Mouse (Mus musculus): ENCODE data around the gene Tex21. TPM values are rescaled to one million over a fixed set of nuclear protein-coding genes. Genes with fewer than 3 reads are reported as not detected.
"Not testable (repeated sequence)": the region's sequence is repeated elsewhere in the genome, so short reads cannot be mapped to it uniquely, and the experiment has no call there.

The Tex21 gene
- total and polyA plus RNA-seq, 2 experiments from 2014 or later: 0.11 TPM; not detected in 1

- Histone ChIP-seq H3K36me3 (replicated peaks; ENCODE audit: control insufficient read depth, insufficient read depth, low read length) (no peaks in the 10 kb centered on the region), H3K9me3 (replicated peaks; ENCODE audit: control insufficient read depth, low read length) (no peaks in the 10 kb centered on the region), H3K4me2 (ENCODE audit: low read depth, low read length) (no peak overlapping the region), H3K4me1 (ENCODE audit: control insufficient read depth, insufficient read depth) (no peaks in the 10 kb centered on the region), H3K9ac (replicated peaks; ENCODE audit: low read depth, low read length) (no peak overlapping the region), H3K4me3 (ENCODE audit: low read depth, low read length) (no peak overlapping the region), H3K27ac (ENCODE audit: low read depth) (no peak overlapping the region), H3K27me3 (ENCODE audit: control insufficient read depth, insufficient read depth, low read length) (no peaks in the 10 kb centered on the region)
- WGBS: 62% methylated on average over 10 of the region's 10 CpGs
- TF ChIP-seq EP300 (IDR thresholded peaks at IDR 0.05; ENCODE audit: low read depth) (no peak), CTCF (IDR thresholded peaks at IDR 0.05; ENCODE audit: low read depth) (no peak)
- DNase-seq (ENCODE audit: low spot score) (no peak), ATAC-seq (ENCODE audit: insufficient read depth, low read depth) (no peak)
These were observed 7.3 kb downstream of the Tex21 start for GRCm38 (mm10) chr12:76239145-76239838.

- Histone ChIP-seq H3K27me3 (ENCODE audit: control insufficient read depth, insufficient read depth, low read length) (no peaks in the 10 kb centered on the region), H3K4me3 (ENCODE audit: low read depth, low read length) (no peak overlapping the region), H3K36me3 (replicated peaks; ENCODE audit: control insufficient read depth, insufficient read depth, low read length) (no peaks in the 10 kb centered on the region), H3K4me1 (ENCODE audit: control insufficient read depth, insufficient read depth) (no peaks in the 10 kb centered on the region), H3K9ac (replicated peaks; ENCODE audit: low read depth, low read length) (no peak overlapping the region), H3K27ac (ENCODE audit: low read depth) (no peak overlapping the region), H3K9me3 (replicated peaks; ENCODE audit: control insufficient read depth, low read length) (no peaks in the 10 kb centered on the region), H3K4me2 (ENCODE audit: low read depth, low read length) (no peak overlapping the region)
- no peak for TF ChIP-seq EP300 (IDR thresholded peaks at IDR 0.05; ENCODE audit: low read depth)
- TF ChIP-seq CTCF (IDR thresholded peaks at IDR 0.05; ENCODE audit: low read depth): no peak
- 91% methylated on average over 6 of the region's 6 CpGs for WGBS
- no peak for DNase-seq (ENCODE audit: low spot score)
- no peak for ATAC-seq (ENCODE audit: insufficient read depth, low read depth)
These were observed 11.3 kb downstream of the Tex21 start for GRCm38 (mm10) chr12:76235253-76235652.

DNA sequence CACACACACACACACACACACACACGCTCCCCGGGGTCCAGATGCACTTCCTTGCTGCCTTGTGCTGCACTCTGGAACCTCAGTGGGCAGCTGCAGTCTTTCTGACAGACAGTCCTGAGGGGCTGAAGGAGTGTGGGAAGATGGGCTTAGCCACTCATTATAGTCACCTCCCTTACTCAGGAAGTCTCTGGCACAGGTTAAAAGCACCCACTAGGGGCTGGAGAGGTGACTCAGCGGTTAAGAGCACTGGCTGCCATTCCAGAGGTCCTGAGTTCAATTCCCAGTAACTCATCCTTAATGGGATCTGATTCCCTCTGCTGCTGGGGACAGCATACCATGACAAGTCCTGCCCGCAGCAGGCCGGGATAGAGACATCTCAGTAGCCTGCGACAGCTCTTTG is 15.9 kb downstream of the Tex21 start:
- Histone ChIP-seq H3K9ac (replicated peaks; ENCODE audit: low read depth, low read length) (no peak overlapping the region), H3K36me3 (replicated peaks; ENCODE audit: control insufficient read depth, insufficient read depth, low read length) (no peaks in the 10 kb centered on the region), H3K27ac (ENCODE audit: low read depth) (no peak overlapping the region), H3K4me1 (ENCODE audit: control insufficient read depth, insufficient read depth) (no peaks in the 10 kb centered on the region), H3K4me3 (ENCODE audit: low read depth, low read length) (no peak overlapping the region), H3K4me2 (ENCODE audit: low read depth, low read length) (no peak overlapping the region), H3K27me3 (ENCODE audit: control insufficient read depth, insufficient read depth, low read length) (no peaks in the 10 kb centered on the region), H3K9me3 (replicated peaks; ENCODE audit: control insufficient read depth, low read length) (no peaks in the 10 kb centered on the region)
- TF ChIP-seq EP300 (IDR thresholded peaks at IDR 0.05; ENCODE audit: low read depth): no peak
- TF ChIP-seq CTCF (IDR thresholded peaks at IDR 0.05; ENCODE audit: low read depth): no peak
- ATAC-seq (ENCODE audit: insufficient read depth, low read depth): no peak
- 68% methylated on average over 6 of the region's 6 CpGs for WGBS
- no peak for DNase-seq (ENCODE audit: low spot score)

DNA sequence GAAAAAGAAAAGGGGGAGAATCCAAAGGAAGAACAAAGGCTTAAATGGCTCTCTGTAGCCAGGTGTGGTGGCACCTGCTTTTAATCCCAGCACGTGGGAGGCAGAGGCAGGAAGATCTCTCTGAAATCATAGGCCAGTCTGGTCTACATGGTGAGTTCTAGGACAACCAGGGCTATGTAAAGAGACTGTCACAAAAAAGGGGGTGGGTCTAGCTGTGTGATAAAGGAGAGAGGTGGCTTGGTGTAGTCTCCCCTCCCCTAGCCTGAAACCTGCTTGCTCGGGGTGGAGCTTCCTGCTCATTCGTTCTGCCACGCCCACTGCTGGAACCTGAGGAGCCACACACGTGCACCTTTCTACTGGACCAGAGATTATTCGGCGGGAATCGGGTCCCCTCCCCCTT is 24.4 kb downstream of the Tex21 start:
- WGBS: 68% methylated on average over 2 of the region's 8 CpGs
- not testable (repeated sequence) for ATAC-seq (ENCODE audit: insufficient read depth, low read depth); H3K4me1 ChIP-seq (ENCODE audit: control insufficient read depth, insufficient read depth)

GRCm38 (mm10) chr12:76216716-76217115 is 29.8 kb downstream of the Tex21 start:
- TF ChIP-seq CTCF (IDR thresholded peaks at IDR 0.05; ENCODE audit: low read depth) (no peak), EP300 (IDR thresholded peaks at IDR 0.05; ENCODE audit: low read depth) (no peak)
- no peak for ATAC-seq (ENCODE audit: insufficient read depth, low read depth)
- H3K27me3 ChIP-seq (ENCODE audit: control insufficient read depth, insufficient read depth, low read length): no peaks in the 10 kb centered on the region
- H3K4me1 ChIP-seq (ENCODE audit: control insufficient read depth, insufficient read depth): 0 out of 2 replicates have a peak, but pooled peaks cover 3% of the 10 kb centered on the region
- no peak overlapping the region for H3K9ac ChIP-seq (replicated peaks; ENCODE audit: low read depth, low read length)
- no peaks in the 10 kb centered on the region for H3K9me3 ChIP-seq (replicated peaks; ENCODE audit: control insufficient read depth, low read length)
- no peak overlapping the region for H3K27ac ChIP-seq (ENCODE audit: low read depth)
- H3K4me3 ChIP-seq (ENCODE audit: low read depth, low read length): no peak overlapping the region
- no peak for DNase-seq (ENCODE audit: low spot score)
- 60% methylated on average over 11 of the region's 11 CpGs for WGBS
- H3K36me3 ChIP-seq (replicated peaks; ENCODE audit: control insufficient read depth, insufficient read depth, low read length): no peaks in the 10 kb centered on the region
- 0 out of 2 replicates have a peak overlapping the region, but pooled peaks have one; percentile 5 for H3K4me2 ChIP-seq (ENCODE audit: low read depth, low read length)

More for the DNA sequence above, 24.4 kb downstream of the Tex21 start:
- not testable (repeated sequence) for H3K36me3 ChIP-seq (replicated peaks; ENCODE audit: control insufficient read depth, insufficient read depth, low read length); H3K4me3 ChIP-seq (ENCODE audit: low read depth, low read length); H3K9me3 ChIP-seq (replicated peaks; ENCODE audit: control insufficient read depth, low read length); DNase-seq (ENCODE audit: low spot score); H3K27me3 ChIP-seq (ENCODE audit: control insufficient read depth, insufficient read depth, low read length); H3K9ac ChIP-seq (replicated peaks; ENCODE audit: low read depth, low read length); H3K4me2 ChIP-seq (ENCODE audit: low read depth, low read length); H3K27ac ChIP-seq (ENCODE audit: low read depth)

GRCm38 (mm10) chr12:76215121-76215520 is 31.4 kb downstream of the Tex21 start:
- 19% methylated on average over 5 of the region's 5 CpGs for WGBS
- Histone ChIP-seq H3K27me3 (ENCODE audit: control insufficient read depth, insufficient read depth, low read length) (no peaks in the 10 kb centered on the region), H3K4me3 (ENCODE audit: low read depth, low read length) (no peak overlapping the region), H3K4me1 (ENCODE audit: control insufficient read depth, insufficient read depth) (0 out of 2 replicates have a peak, but pooled peaks cover 3% of the 10 kb centered on the region), H3K9ac (replicated peaks; ENCODE audit: low read depth, low read length) (no peak overlapping the region), H3K4me2 (ENCODE audit: low read depth, low read length) (no peak overlapping the region), H3K36me3 (replicated peaks; ENCODE audit: control insufficient read depth, insufficient read depth, low read length) (no peaks in the 10 kb centered on the region), H3K9me3 (replicated peaks; ENCODE audit: control insufficient read depth, low read length) (no peaks in the 10 kb centered on the region), H3K27ac (ENCODE audit: low read depth) (no peak overlapping the region)
- ATAC-seq (ENCODE audit: insufficient read depth, low read depth) (no peak), DNase-seq (ENCODE audit: low spot score) (no peak)
- TF ChIP-seq EP300 (IDR thresholded peaks at IDR 0.05; ENCODE audit: low read depth): no peak
- TF ChIP-seq CTCF (IDR thresholded peaks at IDR 0.05; ENCODE audit: low read depth): no peak

All from heart, postnatal 0 days (tissue).